Comparison of ENCODE assay signal across 8 mouse cellular contexts in the genomic region with DNA sequence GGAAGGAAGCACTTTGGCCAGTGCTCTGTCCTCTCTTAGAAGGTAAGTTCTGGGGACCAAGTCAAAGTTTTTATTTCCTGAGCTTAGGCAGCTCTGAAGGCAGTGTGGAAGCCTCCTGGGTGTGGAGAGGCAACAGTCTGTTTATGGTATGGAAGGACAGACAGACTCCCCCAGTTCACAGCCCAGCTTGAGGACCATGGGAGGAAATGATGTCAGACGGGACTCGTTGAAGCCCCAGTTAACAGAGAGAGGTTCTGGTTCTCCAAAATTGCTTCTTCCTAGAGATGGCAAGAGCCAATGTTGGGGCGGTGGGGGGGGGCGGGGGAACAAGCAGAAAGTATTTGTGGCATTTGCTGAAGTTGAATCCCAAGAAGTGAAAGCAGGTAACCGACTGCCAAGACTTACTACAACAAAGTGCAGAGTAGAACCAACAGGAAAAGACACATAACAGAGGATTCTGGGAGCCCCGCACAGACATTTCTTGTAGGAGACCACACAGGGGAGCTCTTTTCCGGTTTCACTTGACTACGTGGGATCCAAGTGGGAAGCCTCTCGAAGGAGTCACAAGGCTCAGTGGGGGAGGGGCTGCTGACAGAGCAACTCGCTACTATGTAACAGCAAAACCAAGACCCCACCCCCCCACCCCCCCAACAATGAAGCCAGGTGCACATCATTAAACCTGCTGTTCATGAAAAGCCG. TPM values are rescaled to one million over a fixed set of nuclear protein-coding genes. Genes with fewer than 3 reads are reported as not detected.
DNase-seq lines count a peak whose midpoint lies in the region; ATAC-seq and TF ChIP-seq lines count a peak whose summit lies in the region.

No protein-coding gene starts in this region.

- H3K27me3 ChIP-seq in neural tube, embryonic 11.5 days (ENCODE audit: control insufficient read depth, insufficient read depth, low read length), result no peaks in the 10 kb centered on the region
- 0 out of 2 replicates have a peak, but pooled peaks cover 3% of the 10 kb centered on the region for H3K27me3 ChIP-seq in heart, postnatal 0 days (ENCODE audit: control insufficient read depth, insufficient read depth, low read length)
- no peaks in the 10 kb centered on the region for H3K27me3 ChIP-seq in lung, embryonic 15.5 days

- H3K36me3 ChIP-seq in neural tube, embryonic 11.5 days (ENCODE audit: control insufficient read depth, insufficient read depth, low read length), result peaks cover 12% of the 10 kb centered on the region
- peaks cover 16% of the 10 kb centered on the region for H3K36me3 ChIP-seq in heart, postnatal 0 days (replicated peaks; ENCODE audit: control insufficient read depth, insufficient read depth, low read length)
- H3K36me3 ChIP-seq in lung, embryonic 15.5 days, result peaks cover 23% of the 10 kb centered on the region

- no peak overlapping the region for H3K27ac ChIP-seq in neural tube, embryonic 11.5 days (ENCODE audit: low read depth, low read length)
- H3K27ac ChIP-seq in heart, postnatal 0 days (ENCODE audit: low read depth), result peak overlapping the region; percentile 36; the same call in 1 of the 2 replicates
- peak overlapping the region; percentile 25; the same call in 1 of the 2 replicates for H3K27ac ChIP-seq in lung, embryonic 15.5 days

- no peak for ATAC-seq in neural tube, embryonic 11.5 days (ENCODE audit: insufficient read depth, low FRiP score, low TSS enrichment)
- peak; percentile 35; the same call in 1 of the 2 replicates for ATAC-seq in heart, postnatal 0 days (ENCODE audit: insufficient read depth, low read depth)
- 0 out of 2 replicates have a peak, but pooled peaks have one; percentile 37 for ATAC-seq in lung, embryonic 15.5 days (ENCODE audit: borderline replicate concordance, extremely low read depth, low FRiP score, low TSS enrichment)

- H3K4me3 ChIP-seq in neural tube, embryonic 11.5 days (ENCODE audit: low read depth, low read length), result no peak overlapping the region
- 0 out of 2 replicates have a peak overlapping the region, but pooled peaks have one; percentile 5 for H3K4me3 ChIP-seq in heart, postnatal 0 days (ENCODE audit: low read depth, low read length)
- H3K4me3 ChIP-seq in lung, embryonic 15.5 days, result no peak overlapping the region

- TF ChIP-seq EP300 in heart, postnatal 0 days (IDR thresholded peaks at IDR 0.05; ENCODE audit: low read depth), result no peak

- WGBS in neural tube, embryonic 11.5 days, result 50% methylated on average over 11 of the region's 11 CpGs
- 28% methylated on average over 11 of the region's 11 CpGs for WGBS in heart, postnatal 0 days
- 29% methylated on average over 11 of the region's 11 CpGs for WGBS in lung, embryonic 15.5 days

- peak; percentile 23 for DNase-seq in adrenal gland, postnatal 25 days
- no peak for DNase-seq in adrenal gland, adult 8-10 months
- peak; percentile 33 for DNase-seq in neural tube, embryonic 11.5 days (ENCODE audit: low spot score)
- DNase-seq in neural tube, embryonic 10.5 days (ENCODE audit: extremely low spot score, low spot score), result no peak
- DNase-seq in heart, postnatal 0 days (ENCODE audit: low spot score), result peak; percentile 66
- peak; percentile 53 for DNase-seq in thymus, postnatal 25 days
- no peak for DNase-seq in adrenal gland, adult 2 months

- H3K4me1 ChIP-seq in neural tube, embryonic 11.5 days (ENCODE audit: control insufficient read depth, insufficient read depth, low read length), result no peaks in the 10 kb centered on the region
- H3K4me1 ChIP-seq in heart, postnatal 0 days (ENCODE audit: control insufficient read depth, insufficient read depth), result peaks cover 4% of the 10 kb centered on the region; the same call in 1 of the 2 replicates
- H3K4me1 ChIP-seq in lung, embryonic 15.5 days, result peaks cover 11% of the 10 kb centered on the region; the same call in 1 of the 2 replicates

- no peak overlapping the region for H3K9ac ChIP-seq in neural tube, embryonic 11.5 days (ENCODE audit: low read length)
- H3K9ac ChIP-seq in heart, postnatal 0 days (replicated peaks; ENCODE audit: low read depth, low read length), result no peak overlapping the region
- no peak overlapping the region for H3K9ac ChIP-seq in lung, embryonic 15.5 days

- no peak overlapping the region for H3K4me2 ChIP-seq in neural tube, embryonic 11.5 days (ENCODE audit: low read depth)
- H3K4me2 ChIP-seq in heart, postnatal 0 days (ENCODE audit: low read depth, low read length), result peak overlapping the region; percentile 27; the same call in 1 of the 2 replicates
- peak overlapping the region; percentile 34; the same call in 1 of the 2 replicates for H3K4me2 ChIP-seq in lung, embryonic 15.5 days

- H3K9me3 ChIP-seq in neural tube, embryonic 11.5 days (ENCODE audit: control insufficient read depth, low read length), result no peaks in the 10 kb centered on the region
- H3K9me3 ChIP-seq in heart, postnatal 0 days (replicated peaks; ENCODE audit: control insufficient read depth, low read length), result no peaks in the 10 kb centered on the region
- H3K9me3 ChIP-seq in lung, embryonic 15.5 days, result no peaks in the 10 kb centered on the region

- TF ChIP-seq CTCF in heart, postnatal 0 days (IDR thresholded peaks at IDR 0.05; ENCODE audit: low read depth), result peak; percentile 35; the same call in 1 of the 2 replicates

RNA-seq across cellular contexts. Expression of a gene that starts 15.2 kb away (rescaled TPM):
- 150 and 180 TPM in 2 replicates for total RNA-seq in adrenal gland, postnatal 25 days (2021)
- total RNA-seq in adrenal gland, adult 8-10 months (2022), result 100 to 1,000 TPM; 132 to 148 (median 137) TPM
- polyA plus RNA-seq in neural tube, embryonic 11.5 days (2014; fragmentation: Nextera tagmentation; extraction: Ambion mirVana), result 217 and 219 TPM in 2 replicates
- total RNA-seq in heart, postnatal 0 days (2014; rRNA removed; ENCODE audit: low replicate concordance), result 225 and 263 TPM in 2 replicates
- 130 and 144 TPM in 2 replicates for polyA plus RNA-seq in heart, postnatal 0 days (2015; fragmentation: Nextera tagmentation; extraction: Ambion mirVana)
- 131 and 138 TPM in 2 replicates for polyA plus RNA-seq in lung, embryonic 15.5 days (2015; fragmentation: Nextera tagmentation; extraction: Ambion mirVana)
- total RNA-seq in adrenal gland, adult 2 months (2021), result 100 to 1,000 TPM; 113 to 208 TPM
- polyA plus RNA-seq in adrenal gland, adult 2 months (2012; rRNA removed), result 20.4 and 30.4 TPM in 2 replicates

RNA-seq across cellular contexts. Expression of a gene that starts 41.6 kb away (rescaled TPM):
- total RNA-seq in adrenal gland, postnatal 25 days (2021), result 28.1 and 29.7 TPM in 2 replicates
- total RNA-seq in adrenal gland, adult 8-10 months (2022), result 10 to 100 TPM; 23.1 to 32.4 (median 27.6) TPM
- 122 and 124 TPM in 2 replicates for polyA plus RNA-seq in neural tube, embryonic 11.5 days (2014; fragmentation: Nextera tagmentation; extraction: Ambion mirVana)
- total RNA-seq in heart, postnatal 0 days (2014; rRNA removed; ENCODE audit: low replicate concordance), result 52.4 and 57.8 TPM in 2 replicates
- 43.6 and 56.7 TPM in 2 replicates for polyA plus RNA-seq in heart, postnatal 0 days (2015; fragmentation: Nextera tagmentation; extraction: Ambion mirVana)
- 56.4 and 62.0 TPM in 2 replicates for polyA plus RNA-seq in lung, embryonic 15.5 days (2015; fragmentation: Nextera tagmentation; extraction: Ambion mirVana)
- 10 to 100 TPM; 25.3 to 29.1 TPM for total RNA-seq in adrenal gland, adult 2 months (2021)
- polyA plus RNA-seq in adrenal gland, adult 2 months (2012; rRNA removed), result 4.4 and 6.5 TPM in 2 replicates

Comparison
In these comparisons a context has a peak if more than half of its experiments do, and no peak if none do; other contexts are left out.
1. DNase-seq: peak in adrenal gland, postnatal 25 days (single experiment), neural tube, embryonic 11.5 days (single experiment), heart, postnatal 0 days (single experiment) and thymus, postnatal 25 days (single experiment); none in adrenal gland, adult 8-10 months (single experiment), neural tube, embryonic 10.5 days (single experiment) and adrenal gland, adult 2 months (single experiment).